Mouse (Mus musculus) 3134 (cell line): ENCODE results near the gene Vmn1r56.
"Not testable (repeated sequence)": the region's sequence is repeated elsewhere in the genome, so short reads cannot be mapped to it uniquely, and the experiment has no call there.

ENCODE experiments used
- DNase-seq: peaks from one replicate; pipeline ENCODE4 v3.0.0-alpha.2; 2011; ENCODE audit warnings: low spot score; ENCODE audit not compliant: insufficient read length; ENCODE audit errors: extremely low read depth

Gene Vmn1r56

DNA sequence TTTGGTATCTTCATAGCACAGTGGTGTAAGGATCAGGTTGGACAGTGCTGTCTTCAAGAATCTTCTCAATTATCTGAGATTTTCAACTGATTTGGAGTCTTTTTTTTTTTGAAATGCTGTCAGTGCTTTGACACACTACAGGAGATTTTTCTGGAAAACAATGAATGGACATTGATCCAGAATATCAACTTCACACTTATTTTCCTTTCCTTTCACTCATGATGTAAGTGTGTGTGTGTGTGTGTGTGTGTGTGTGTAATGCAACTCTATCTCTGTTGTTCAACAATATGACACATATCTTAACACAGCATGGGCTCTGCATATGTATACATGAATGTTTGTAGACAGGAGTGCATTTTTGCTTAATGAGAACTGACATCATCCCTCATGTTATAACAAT lies at the start of gene Vmn1r56:
Gene Vmn1r56 (minus strand): TSS at position 101 of the 400 bp plus-strand sequence.
- not testable (repeated sequence) for DNase-seq

DNA sequence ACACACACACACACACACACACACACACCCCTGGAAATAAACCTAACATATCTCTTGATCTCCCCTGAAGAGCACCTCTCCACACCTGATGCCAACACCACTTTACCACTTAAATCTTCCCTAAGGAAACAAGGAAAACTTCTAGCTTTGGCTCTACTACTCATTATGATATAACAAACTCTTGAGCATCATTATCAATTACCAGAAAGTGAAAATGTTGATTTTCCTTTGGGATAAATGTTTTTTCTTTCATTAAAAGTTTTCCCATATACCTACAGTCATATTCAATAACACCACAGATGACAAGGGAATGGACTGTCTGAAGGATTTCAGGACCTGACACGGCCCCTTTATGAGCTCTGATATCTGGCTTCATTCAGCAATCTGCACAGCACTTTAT lies 21.6 kb upstream of the Vmn1r56 start, which contains the start of gene Vmn1r57:
Gene Vmn1r57 (plus strand): TSS at position 301 of the 400 bp plus-strand sequence.
- not testable (repeated sequence) for DNase-seq

- not testable (repeated sequence) for DNase-seq
Measured at GRCm38 (mm10) chr7:5149570-5149969, 47.0 kb downstream of the Vmn1r56 start, which contains the start of gene Vmn1r55. TSS of gene Vmn1r55 (minus strand) at chr7:5149670.
